11 mouse cellular contexts compared by ENCODE assay signal in genomic region chr7:79282883-79283670, GRCm38 (mm10). TPM values are rescaled to one million over a fixed set of nuclear protein-coding genes. Genes with fewer than 3 reads are reported as not detected.
A peak's percentile ranks its signal among the peaks of the same experiment; 100 is the strongest.
DNase-seq lines count a peak whose midpoint lies in the region; ATAC-seq lines count a peak whose summit lies in the region.
"Had no signal": no experiment of that assay in that cellular context is flagged by ENCODE, and none has a peak within 500 bp of the region (broad histone marks: within the 10 kb centered on the region; RNA-seq: fewer than 3 reads in every experiment).

No protein-coding gene starts in this region.

- 39% methylated on average over 12 of the region's 12 CpGs for WGBS in heart, embryonic 14.5 days
- WGBS in intestine, embryonic 16.5 days: 51% methylated on average over 12 of the region's 12 CpGs
- WGBS in neural tube, embryonic 13.5 days: 65% methylated on average over 12 of the region's 12 CpGs

- no peak overlapping the region for H3K4me3 ChIP-seq in heart, embryonic 14.5 days (ENCODE audit: control insufficient read depth in 1 of 2, insufficient read depth in 1 of 2, low read depth in 1 of 2, low read length in 2 of 2)
- H3K4me3 ChIP-seq in intestine, embryonic 16.5 days (ENCODE audit: low read length): no peak overlapping the region
- no peak overlapping the region for H3K4me3 ChIP-seq in neural tube, embryonic 13.5 days

- ATAC-seq in heart, embryonic 14.5 days (ENCODE audit: insufficient number of reproducible peaks, insufficient read depth, low FRiP score, low read depth): no peak
- ATAC-seq in intestine, embryonic 16.5 days: peak; percentile 54
- ATAC-seq in neural tube, embryonic 13.5 days (ENCODE audit: low read depth): peak; percentile 45

- H3K36me3 ChIP-seq in heart, embryonic 14.5 days (ENCODE audit: control insufficient read depth, insufficient read depth, low read length): no peaks in the 10 kb centered on the region
- no peaks in the 10 kb centered on the region for H3K36me3 ChIP-seq in intestine, embryonic 16.5 days (ENCODE audit: control insufficient read depth, insufficient read depth, low read length)
- H3K36me3 ChIP-seq in neural tube, embryonic 13.5 days: no peaks in the 10 kb centered on the region

- H3K9me3 ChIP-seq in heart, embryonic 14.5 days (ENCODE audit: control insufficient read depth, low read length): no peaks in the 10 kb centered on the region
- no peaks in the 10 kb centered on the region for H3K9me3 ChIP-seq in intestine, embryonic 16.5 days (ENCODE audit: control insufficient read depth, low read length)
- no peaks in the 10 kb centered on the region for H3K9me3 ChIP-seq in neural tube, embryonic 13.5 days

- H3K9ac ChIP-seq in heart, embryonic 14.5 days (ENCODE audit: low read length): no peak overlapping the region
- no peak overlapping the region for H3K9ac ChIP-seq in intestine, embryonic 16.5 days (ENCODE audit: low read depth, low read length)
- H3K9ac ChIP-seq in neural tube, embryonic 13.5 days: no peak overlapping the region

- peak overlapping the region; percentile 16 for H3K4me2 ChIP-seq in heart, embryonic 14.5 days (ENCODE audit: low read length)
- H3K4me2 ChIP-seq in intestine, embryonic 16.5 days (ENCODE audit: low read depth, low read length): no peak overlapping the region
- no peak overlapping the region for H3K4me2 ChIP-seq in neural tube, embryonic 13.5 days

- peak overlapping the region in 1 of 2 experiments; percentile 26; a peak in 1 of 4 replicates for H3K27ac ChIP-seq in heart, embryonic 14.5 days (replicated peaks in 1 of 2; ENCODE audit: control insufficient read depth in 1 of 2, insufficient read depth in 1 of 2, low read depth in 2 of 2, low read length in 2 of 2)
- H3K27ac ChIP-seq in intestine, embryonic 16.5 days (ENCODE audit: low read length): peak overlapping the region; percentile 16; the same call in 1 of the 2 replicates
- peak overlapping the region; percentile 54 for H3K27ac ChIP-seq in neural tube, embryonic 13.5 days (replicated peaks)
- H3K27ac ChIP-seq: kidney, postnatal 0 days had no signal

- DNase-seq in heart, adult 11 months: no peak
- DNase-seq in lung, postnatal 10 days: peak; percentile 44
- no peak for DNase-seq in lung, adult 18-20 months
- DNase-seq in Muller cell, postnatal 12 days (ENCODE audit: inconsistent ontology term): no peak
- no peak for DNase-seq in kidney, adult 11 months
- DNase-seq: cerebellum, postnatal 25 days; heart, postnatal 10 days had no signal

- peaks cover 30 to 48% of the 10 kb centered on the region in 2 experiments for H3K4me1 ChIP-seq in heart, embryonic 14.5 days (ENCODE audit: control insufficient read depth in 2 of 2, insufficient read depth in 2 of 2, low read length in 2 of 2)
- peaks cover 28% of the 10 kb centered on the region for H3K4me1 ChIP-seq in intestine, embryonic 16.5 days (ENCODE audit: control insufficient read depth, insufficient read depth, low read length)
- peaks cover 79% of the 10 kb centered on the region for H3K4me1 ChIP-seq in neural tube, embryonic 13.5 days (replicated peaks)

- no peaks in the 10 kb centered on the region for H3K27me3 ChIP-seq in heart, embryonic 14.5 days (ENCODE audit: control insufficient read depth, insufficient read depth, low read length)
- H3K27me3 ChIP-seq in intestine, embryonic 16.5 days (replicated peaks; ENCODE audit: control insufficient read depth, insufficient read depth, low read length): no peaks in the 10 kb centered on the region
- H3K27me3 ChIP-seq in neural tube, embryonic 13.5 days: no peaks in the 10 kb centered on the region

RNA-seq across cellular contexts. Expression of gene Abhd2, which starts 10.1 kb away (rescaled TPM):
- 4.2 and 5.0 TPM in 2 replicates for polyA plus RNA-seq in heart, embryonic 14.5 days (2014; fragmentation: Nextera tagmentation; extraction: Ambion mirVana)
- 11.5 and 15.1 TPM in 2 replicates for polyA plus RNA-seq in intestine, embryonic 16.5 days (2015; fragmentation: Nextera tagmentation; extraction: Ambion mirVana)
- 15.7 and 16.7 TPM in 2 replicates for polyA plus RNA-seq in neural tube, embryonic 13.5 days (2015; fragmentation: Nextera tagmentation; extraction: Ambion mirVana)
